Mouse (Mus musculus): ENCODE measurements at regions not wholly inside any gene's neighbourhood (a gene's known extent, or its start where the extent isn't known, plus 50 kb on each side); places are given as distances from the start of the nearest gene placed in this dataset.

GRCm38 (mm10) chr17:63575316-63576007, 75.6 kb upstream of the Fbxl17 start:
- in situ Hi-C loops (cut with MboI, MseI) = no loop called here

GRCm38 (mm10) chr17:63582870-63583269, 83.1 kb upstream of the Fbxl17 start:
- in situ Hi-C loops (cut with MboI, MseI) = no loop called here

GRCm38 (mm10) chr17:63607021-63607751, 107.4 kb upstream of the Fbxl17 start:
- in situ Hi-C loops (cut with MboI, MseI) = no loop called here

- in situ Hi-C loops (cut with MboI, MseI) = no loop called here
Measured at GRCm38 (mm10) chr17:63622726-63623125, 122.9 kb upstream of the Fbxl17 start.

GRCm38 (mm10) chr17:63637598-63637997, 137.8 kb upstream of the Fbxl17 start:
- in situ Hi-C loops (cut with MboI, MseI) = no loop called here

GRCm38 (mm10) chr17:63644390-63644789, 144.6 kb upstream of the Fbxl17 start:
- in situ Hi-C loops (cut with MboI, MseI) = loop anchor here in 1 of 2 experiments (5.0 kb wide), 1 partner anchor 57 kb away; no protein-coding TSS in a partner anchor

GRCm38 (mm10) chr17:63657687-63658086, 157.9 kb upstream of the Fbxl17 start:
- in situ Hi-C loops (cut with MboI, MseI) = no loop called here

- in situ Hi-C loops (cut with MboI, MseI) = no loop called here
Measured at GRCm38 (mm10) chr17:63660841-63661481, 161.1 kb upstream of the Fbxl17 start.

GRCm38 (mm10) chr17:63661584-63661983, 161.8 kb upstream of the Fbxl17 start:
- in situ Hi-C loops (cut with MboI, MseI) = no loop called here

GRCm38 (mm10) chr17:63662251-63662650, 162.4 kb upstream of the Fbxl17 start:
- in situ Hi-C loops (cut with MboI, MseI) = no loop called here

- in situ Hi-C loops (cut with MboI, MseI) = no loop called here
Measured at GRCm38 (mm10) chr17:63676791-63677190, 177.0 kb upstream of the Fbxl17 start.

- in situ Hi-C loops (cut with MboI, MseI) = no loop called here
Measured at GRCm38 (mm10) chr17:63677996-63678657, 178.3 kb upstream of the Fbxl17 start.

GRCm38 (mm10) chr17:63680479-63680878, 180.7 kb upstream of the Fbxl17 start:
- in situ Hi-C loops (cut with MboI, MseI) = no loop called here

GRCm38 (mm10) chr17:63683345-63683744, 179.5 kb upstream of the Fer start:
- in situ Hi-C loops (cut with MboI, MseI) = no loop called here

GRCm38 (mm10) chr17:63684026-63684425, 178.8 kb upstream of the Fer start:
- in situ Hi-C loops (cut with MboI, MseI) = no loop called here

GRCm38 (mm10) chr17:63685956-63686355, 176.9 kb upstream of the Fer start:
- in situ Hi-C loops (cut with MboI, MseI) = no loop called here

GRCm38 (mm10) chr17:63686361-63686760, 176.5 kb upstream of the Fer start:
- in situ Hi-C loops (cut with MboI, MseI) = no loop called here

GRCm38 (mm10) chr17:63689291-63689690, 173.6 kb upstream of the Fer start:
- in situ Hi-C loops (cut with MboI, MseI) = no loop called here

- in situ Hi-C loops (cut with MboI, MseI) = no loop called here
Measured at GRCm38 (mm10) chr17:63690829-63691689, 171.8 kb upstream of the Fer start.

GRCm38 (mm10) chr17:63691690-63691968, 171.2 kb upstream of the Fer start:
- in situ Hi-C loops (cut with MboI, MseI) = no loop called here

GRCm38 (mm10) chr17:63693274-63693673, 169.6 kb upstream of the Fer start:
- in situ Hi-C loops (cut with MboI, MseI) = no loop called here

Measured in T-helper 17 cell (primary cell).